Mouse (Mus musculus): ENCODE measurements around the gene Cpsf2. TPM values are rescaled to one million over a fixed set of nuclear protein-coding genes. Genes with fewer than 3 reads are reported as not detected.

Cpsf2 gene
- total and polyA plus RNA-seq, 3 experiments = 3.4 to 35.8 (median 32.4) TPM

DNA sequence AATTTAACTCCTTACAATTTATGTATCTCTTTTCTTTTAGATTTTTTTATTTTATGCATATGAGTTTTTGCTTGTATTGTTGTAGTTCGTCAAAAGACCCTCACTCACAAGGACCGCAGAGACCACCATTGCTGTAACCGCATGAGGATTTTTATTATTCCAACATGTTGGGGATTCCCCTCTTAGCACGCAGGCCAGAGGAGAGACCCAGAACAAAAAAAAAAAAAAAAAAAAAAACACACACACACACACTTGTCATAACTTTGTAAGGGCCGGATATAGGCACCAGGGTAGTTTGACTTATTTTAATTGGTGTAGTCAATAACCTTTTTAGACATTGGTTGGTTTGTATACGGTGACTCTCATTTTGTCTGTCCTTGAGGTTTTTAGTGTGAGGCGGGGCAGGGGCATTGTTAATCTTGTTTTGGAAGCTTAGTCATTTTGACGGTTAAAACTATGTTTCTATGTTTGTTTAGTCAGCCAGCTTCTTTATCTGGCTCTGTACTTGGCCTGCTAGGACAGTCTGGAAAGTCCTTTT, 3.5 kb downstream of the Cpsf2 start:
- peak; percentile 56 for DNase-seq

DNA sequence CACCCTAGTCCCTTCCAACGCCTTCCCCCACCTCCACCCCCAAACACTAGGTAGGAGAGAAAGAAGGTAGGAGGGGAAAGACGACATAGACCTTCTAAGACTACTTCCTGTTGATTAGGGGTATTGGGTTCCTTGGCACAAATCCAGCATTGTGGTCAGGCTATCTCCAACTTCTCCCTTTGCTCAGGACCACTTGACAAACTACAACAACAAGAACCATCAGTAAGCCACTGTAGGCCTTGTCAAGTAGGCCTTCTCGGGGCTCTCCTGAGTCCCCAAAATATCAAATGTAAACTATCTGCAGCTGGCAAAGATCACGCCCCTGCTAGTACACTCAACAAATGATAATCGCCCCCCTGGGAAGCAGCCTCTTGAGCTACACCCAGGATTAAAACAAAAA, 4.5 kb downstream of the Cpsf2 start:
- no peak for DNase-seq

DNA sequence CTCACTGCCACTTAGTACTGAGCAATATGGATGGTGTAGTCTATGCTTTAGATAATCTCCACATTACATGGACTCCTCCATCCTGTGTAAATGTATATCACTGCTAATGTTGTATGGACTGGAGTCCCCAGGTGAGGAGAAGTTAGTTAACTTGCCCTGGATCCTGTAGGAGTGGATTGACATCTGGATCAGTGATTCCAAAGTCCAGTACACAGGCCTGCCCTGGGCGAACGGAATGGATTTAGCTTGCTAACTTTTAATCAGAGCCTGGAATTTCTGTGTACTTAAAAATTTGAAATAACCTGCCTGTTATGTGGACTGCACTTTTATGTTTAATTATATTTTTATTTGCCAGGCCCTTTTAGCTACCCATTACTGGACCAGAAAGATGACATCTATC, 5.8 kb downstream of the Cpsf2 start:
- no peak for DNase-seq

DNA sequence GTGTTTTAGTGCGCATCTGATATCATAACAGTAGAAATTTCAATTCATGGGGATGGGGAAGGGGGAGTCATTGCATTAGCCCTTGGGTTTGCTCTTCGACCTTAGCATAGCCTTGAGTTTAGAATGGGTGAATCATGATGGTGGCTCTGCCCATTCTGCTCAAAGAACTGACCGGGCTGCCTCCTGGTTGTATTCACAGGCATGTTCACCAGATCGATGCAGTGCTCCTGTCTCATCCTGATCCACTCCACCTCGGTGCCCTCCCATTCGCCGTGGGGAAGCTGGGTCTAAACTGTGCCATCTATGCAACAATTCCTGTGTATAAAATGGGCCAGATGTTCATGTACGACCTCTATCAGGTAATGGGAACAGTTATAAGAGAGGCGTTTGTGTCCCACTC, 7.2 kb downstream of the Cpsf2 start:
- DNase-seq = peak; percentile 57

DNA sequence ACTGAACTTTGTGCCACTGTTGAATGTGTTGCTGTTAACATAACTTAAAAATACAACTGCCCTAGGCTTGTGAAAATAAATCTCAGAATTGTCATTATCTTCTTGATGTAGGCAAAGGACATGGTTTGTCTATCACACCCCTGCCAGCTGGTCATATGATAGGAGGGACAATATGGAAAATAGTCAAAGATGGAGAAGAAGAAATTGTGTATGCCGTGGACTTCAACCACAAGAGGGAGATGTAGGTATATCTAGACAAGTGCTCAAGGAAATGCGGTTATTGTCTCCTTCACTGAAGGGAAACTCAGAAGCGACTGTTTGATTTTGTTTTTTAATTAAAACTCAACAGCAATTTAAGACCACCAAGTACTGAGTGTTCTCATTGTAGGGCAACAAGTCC, 9.3 kb downstream of the Cpsf2 start:
- DNase-seq = no peak

DNA sequence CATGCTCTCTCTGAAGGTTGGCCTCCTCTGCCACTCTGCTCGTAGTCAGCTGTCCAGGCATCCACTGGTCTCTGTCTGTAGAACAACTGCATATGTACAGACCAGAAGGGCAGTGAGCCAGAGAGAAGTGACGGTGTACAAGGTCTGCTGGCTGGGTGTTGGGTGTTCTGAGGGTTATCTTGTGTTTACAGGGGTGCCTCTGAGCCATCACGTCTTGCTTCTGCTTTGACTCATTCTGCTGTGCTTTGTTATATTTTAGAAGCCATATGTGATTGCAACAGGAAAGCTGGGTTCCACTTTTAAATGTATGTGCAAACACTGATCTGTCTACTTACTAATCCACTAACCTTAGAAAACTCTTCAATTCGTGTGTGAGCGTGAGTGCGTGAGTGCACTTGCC, 11.9 kb downstream of the Cpsf2 start:
- DNase-seq = no peak

DNA sequence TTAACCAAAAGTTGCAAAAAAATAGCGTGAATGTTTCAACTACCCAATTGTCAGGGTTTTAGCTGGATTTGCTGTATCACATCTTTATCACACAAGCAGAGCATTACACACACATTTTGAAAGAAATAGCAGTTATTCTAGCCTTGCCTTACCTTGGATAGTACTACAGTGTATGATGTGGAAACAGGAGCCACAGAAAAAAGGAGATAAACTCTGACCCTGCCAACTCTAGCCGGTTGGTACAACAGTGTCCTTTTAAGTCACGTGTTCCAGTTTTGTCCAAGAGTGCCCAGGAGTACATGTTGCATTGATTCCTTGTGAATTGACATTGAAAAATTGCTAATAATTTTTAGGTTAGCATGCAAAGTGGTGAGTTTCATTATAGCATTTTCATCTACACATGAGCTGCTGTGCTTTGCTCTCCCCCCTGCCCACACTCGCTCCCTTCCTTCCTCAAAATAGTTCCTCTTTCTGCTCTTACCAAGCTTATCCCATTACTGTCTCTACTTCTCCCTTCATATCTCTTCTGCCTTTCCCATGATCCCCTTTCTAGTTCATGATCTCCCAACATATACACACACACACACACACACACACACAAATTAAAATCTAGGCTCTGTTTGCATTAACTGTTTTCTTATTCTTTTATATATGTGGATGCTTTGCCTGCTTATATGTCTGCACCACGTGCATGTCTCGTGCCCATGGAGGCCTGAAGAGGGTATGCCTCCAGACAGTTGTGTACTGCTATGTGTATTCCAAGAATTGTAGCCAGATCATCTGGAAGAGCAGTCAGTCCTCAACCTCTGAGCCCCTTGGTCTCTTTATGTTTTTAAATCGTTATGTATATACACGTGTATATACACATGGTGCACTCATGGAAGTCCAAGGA, 19.0 kb downstream of the Cpsf2 start:
- no peak for DNase-seq

DNA sequence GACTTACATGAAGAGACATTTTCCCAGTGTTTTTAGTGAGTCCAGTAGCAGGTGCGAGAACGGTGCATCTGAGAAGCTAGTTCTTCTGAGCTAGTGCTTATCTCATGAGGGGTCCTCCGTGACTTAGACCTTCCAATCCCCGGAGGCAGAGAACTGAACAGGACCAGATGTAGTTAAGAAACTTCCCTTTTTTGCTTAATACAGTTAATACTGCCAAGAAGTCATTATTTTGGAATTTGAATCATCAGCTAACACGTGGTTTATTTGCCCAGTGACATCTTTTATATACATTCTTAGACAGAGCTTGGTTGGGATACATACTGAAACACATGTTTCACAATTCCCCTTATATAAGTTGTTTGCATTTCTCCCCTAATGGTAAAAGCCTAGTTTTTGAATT, 23.1 kb downstream of the Cpsf2 start:
- no peak for DNase-seq

DNA sequence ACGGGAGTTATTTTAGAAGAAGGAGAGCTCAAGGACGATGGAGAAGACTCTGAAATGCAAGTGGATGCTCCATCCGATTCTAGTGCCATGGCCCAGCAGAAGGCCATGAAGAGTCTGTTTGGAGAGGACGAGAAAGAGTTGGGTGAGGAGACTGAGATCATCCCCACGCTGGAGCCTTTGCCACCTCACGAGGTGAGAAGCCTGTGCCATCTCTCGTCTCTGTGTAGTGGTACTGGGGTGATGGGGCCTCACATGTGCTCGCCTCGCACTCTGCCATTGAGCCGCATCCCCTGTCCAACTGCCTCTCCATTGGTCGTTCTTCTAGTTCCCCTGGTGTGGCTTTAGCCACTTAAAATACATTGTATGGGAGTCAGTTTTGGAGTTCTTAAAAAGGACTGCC, 25.0 kb downstream of the Cpsf2 start:
- no peak for DNase-seq

DNA sequence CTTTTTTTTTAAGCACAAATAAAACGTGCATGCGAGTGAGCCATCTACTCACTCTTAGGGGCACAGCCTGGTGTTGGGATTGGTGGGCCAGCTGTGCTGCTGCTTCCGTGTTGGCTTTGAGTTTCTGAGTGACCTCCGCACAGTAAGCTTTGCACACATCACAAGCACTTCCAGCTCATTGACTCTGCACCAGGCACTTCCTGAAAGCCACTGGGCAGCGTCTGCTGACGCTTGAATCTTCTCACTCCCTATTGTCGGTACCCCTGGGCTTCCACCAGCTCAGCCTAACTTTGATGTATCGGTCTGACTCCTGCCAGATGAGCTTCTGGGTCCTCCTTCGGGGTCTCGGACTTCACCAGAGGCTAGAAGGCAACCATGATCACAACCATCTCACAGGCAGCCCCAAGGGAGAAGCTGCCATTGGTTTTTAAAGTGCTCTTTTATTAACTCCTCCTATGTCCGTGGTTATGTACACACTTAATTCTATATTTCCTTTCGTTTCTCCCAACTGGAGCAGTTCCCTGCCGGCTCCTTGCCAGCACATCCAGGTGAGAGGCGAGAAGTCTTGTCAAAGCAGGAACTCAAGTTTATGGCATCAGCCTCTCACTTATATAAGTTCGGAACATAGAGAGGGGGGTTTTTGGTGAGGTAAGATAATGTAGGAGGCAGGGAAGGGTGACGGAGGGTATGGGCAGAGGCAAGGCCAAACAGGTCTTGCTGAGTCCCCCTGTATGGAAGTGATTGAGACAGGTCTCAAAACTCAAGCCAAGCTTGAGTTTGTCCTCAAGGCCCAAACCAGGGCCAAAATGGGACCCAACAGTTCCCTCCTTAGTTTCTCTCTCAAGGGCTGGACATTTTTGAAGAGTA, 32.6 kb downstream of the Cpsf2 start:
- no peak for DNase-seq

DNA sequence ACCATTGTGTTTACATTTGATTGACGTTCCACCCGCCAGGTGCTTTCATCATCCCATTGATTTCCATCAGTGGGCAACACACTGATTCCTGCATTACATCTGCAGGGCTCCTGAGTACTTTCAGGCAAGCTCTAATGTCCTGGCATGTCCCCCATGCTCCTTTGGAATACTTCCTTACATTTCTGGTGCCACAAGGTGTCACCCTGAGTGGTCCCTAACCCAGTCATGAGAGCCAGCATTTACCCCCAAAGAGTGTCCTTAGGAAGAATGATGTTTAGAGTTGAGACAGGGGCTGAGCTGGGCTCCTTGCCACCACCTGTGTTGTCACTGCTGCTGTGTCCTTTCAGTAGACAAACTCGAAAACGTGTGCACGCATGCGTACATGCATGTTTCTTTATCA, 33.8 kb downstream of the Cpsf2 start:
- DNase-seq = no peak

DNA sequence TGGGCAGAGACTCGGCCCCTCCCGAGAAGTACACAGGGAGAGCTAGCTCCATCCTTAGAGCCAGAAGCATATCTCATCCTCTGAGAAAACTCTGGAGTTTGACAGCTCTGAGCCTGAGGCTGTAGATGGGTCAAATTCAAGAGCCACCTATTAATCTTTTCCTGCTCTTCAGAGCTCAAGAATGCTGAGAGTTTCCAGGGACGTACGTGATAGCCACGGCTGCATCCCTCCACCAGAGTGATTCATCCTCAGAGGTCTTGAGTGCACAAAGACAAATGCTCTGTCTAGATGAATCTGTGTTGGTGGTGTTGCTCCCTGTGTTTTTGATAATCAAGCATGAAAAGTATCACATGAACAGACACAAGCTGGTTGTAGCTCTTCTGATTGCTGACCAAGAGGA, 38.6 kb downstream of the Cpsf2 start:
- DNase-seq = no peak

DNA sequence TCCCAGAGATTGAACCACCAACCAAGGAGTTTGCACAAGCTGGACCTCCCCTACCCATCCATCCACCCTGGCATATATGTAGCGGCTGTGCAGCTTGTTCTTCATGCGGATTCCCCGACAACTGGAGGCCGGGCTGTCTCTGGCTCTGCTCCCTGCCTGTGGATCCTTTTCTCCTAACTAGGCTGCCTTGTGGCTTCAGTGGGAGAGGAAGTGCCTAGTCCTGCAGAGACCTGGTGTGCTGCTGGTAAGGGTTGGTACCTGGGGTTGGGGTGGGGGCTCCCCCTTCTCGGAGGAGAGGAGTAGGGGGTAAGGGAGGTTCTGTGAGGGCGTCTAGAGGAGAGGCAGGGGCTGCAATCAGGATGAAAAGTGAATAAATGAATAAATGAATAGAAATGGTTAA, 39.3 kb downstream of the Cpsf2 start:
- no peak for DNase-seq

DNA sequence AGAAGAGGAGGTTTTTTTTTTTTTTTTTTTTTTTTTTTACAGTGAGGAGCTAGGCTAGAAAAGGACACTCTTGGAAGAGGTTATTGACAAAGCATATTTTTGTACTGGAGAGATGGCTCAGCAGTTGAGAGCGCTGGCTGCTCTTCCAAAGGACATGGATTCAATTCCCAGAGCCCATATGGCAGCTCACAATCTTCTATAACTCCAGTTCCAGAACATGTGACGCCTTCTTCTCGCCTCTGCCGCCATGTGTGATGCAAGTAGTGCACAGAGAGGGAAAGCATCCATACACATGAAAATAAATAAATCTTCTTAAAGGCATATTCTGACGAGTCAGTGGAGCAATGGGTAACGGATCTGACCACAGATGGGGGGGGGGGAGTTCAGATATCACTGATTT, 46.1 kb downstream of the Cpsf2 start:
- no peak for DNase-seq

DNA sequence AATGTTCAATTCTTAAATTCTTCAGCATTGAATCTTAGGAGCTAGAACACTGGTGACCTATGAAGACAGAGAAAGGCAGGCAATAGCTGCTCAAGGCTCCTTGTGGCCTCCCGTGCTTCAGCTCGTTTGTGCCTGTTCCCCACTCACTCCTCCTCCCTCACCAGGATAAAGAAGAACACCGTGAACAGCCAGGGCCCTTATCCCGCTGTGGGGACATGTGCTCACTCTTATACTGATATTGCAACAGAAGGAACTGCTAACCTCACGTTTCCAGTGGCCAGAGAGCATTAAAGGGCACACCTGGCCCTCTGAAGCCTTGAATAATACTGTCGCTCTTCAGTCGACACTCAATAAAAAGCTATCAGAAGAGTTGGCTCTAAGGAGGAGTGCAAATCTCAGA, 53.4 kb downstream of the Cpsf2 start:
- no peak for DNase-seq

DNA sequence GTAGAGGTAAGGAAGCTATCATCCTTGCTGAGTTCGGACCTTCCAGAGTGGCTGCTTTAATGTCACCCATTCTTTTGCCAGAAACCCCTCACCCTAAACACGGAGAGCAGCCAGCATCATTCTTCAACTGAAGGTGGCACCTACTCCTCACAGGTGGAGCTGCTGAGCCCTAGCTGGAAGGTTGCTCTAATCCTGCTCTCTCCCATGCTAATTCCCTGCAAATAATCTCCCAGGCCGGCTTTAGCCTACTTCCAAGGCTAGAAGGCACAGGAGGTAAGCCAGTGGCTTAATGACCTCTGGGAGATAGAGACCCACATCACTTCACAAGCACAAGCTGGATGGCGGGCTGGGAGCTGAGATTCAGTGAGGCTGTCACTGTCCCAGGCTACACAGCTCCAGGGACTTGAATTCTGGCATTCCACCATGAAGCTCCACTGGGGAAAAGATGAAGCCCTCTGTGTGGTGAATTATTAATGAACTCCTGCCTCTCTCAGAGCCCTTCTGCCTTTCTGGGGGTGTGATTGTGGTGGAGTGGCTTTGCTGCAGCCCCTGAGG, 54.2 kb downstream of the Cpsf2 start:
- no peak for DNase-seq

DNA sequence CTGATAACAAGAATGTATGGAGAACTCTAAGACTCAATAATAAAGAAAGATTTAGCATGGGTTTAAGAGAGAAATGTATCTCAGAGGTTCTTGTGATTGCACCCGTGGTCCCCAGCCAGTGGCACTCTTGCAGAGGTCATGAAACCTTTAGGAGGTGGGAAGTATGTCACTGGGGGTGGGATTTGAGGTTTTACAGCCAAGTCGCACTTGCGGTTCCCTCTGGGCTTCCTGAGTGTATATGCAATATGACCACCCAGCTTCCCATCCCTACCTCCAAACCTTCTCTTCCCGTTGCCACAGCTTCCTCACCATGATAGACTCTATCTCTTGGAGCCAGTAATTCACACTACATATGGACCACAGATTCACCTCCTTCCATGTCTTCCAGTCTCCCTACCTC, 59.1 kb downstream of the Cpsf2 start:
- DNase-seq = no peak

DNA sequence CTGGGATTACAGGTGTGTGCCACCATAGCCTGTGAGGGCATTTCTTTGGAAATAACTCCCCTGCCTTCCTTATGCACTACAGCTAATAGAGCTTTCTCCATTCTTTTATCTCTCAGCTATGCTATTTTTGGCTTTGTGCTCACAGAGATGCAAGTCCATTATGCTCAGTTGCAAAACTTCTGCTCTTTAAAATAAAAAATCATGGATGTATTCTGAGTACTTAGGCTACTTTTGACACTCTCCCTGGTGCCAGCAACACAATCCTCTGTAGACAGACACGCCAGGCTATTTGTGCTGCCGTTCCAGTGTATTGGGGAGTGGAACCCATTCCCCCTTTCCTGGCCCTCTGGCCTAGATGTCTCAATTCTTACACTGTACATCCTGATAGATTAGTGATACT, 64.1 kb downstream of the Cpsf2 start:
- no peak for DNase-seq

DNA sequence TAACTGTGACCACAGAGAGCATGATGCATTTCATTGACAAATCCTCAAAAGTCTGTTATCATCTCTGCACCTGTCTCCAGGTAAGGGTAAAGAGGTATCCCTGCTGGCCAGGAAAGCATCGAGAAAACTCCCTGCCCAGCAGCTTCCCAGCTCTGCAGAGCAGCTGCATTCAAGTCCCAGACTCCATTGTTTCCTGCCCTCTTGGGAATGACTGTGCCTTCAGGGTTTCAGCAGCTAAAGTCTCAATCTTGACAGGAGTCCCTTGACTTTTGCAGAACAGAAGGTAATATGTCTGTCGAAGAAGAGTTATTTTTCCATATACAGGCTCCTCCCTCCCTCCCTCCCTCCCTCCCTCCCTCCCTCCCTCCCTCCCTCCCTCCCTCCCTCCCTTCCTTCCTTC, 65.9 kb downstream of the Cpsf2 start:
- no peak for DNase-seq

DNA sequence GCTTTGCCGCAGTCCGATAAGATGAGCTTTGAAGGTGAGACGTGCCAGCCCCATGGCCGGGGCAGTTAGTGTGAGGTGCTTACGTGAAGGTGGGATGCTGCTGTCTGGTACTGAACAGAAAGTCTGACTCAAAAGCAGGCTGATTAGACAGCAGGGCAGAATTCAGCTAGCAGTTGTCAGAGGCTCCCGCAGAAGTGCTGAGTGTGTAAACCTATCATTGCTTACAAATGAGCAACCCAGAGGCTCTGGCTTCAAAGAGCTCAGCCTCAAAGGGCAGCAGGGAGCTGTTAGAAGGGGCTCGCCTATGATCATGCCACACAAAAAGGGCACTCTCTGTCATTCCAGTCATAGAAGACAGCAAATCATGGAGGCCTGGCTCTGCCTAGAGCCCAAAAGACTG, 66.5 kb downstream of the Cpsf2 start:
- DNase-seq = no peak

DNA sequence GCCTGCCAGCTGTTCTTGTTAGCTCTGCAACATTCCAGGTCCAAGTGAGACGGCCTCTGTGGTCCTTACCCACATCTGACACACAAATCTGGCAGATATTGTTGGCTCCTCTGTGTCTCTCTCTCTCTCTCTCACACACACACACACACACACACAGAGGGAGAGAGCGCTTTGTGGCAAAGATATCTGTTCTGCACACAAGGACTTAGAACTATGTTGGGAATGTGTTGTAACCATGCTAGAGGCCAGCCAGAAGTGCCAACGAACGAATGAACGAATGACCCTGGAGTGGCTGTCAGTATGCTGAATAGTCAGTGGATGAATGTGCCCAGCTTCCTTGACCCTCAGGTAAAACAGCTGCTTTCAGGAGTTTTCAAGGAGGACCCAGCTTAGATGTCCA, 68.1 kb downstream of the Cpsf2 start:
- DNase-seq = peak; percentile 18

DNA sequence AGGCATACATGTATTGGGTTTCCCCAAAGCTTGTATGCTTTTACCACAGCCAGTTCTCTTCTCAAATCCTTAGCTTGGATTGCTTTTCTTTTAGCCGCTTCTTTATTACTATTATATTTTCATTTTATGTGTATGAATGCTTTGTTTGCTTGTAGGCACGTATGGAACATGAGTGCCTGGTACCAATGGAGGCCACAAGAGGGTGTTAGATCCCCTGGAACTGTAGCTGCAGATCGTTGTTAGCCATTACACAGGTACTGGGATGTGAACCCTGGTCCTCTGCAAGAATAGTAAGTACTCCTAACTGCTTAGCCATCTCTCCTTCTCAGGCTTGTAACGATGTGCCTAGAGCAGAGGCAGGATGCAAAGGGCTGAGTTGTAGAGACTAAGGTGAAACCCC, 78.4 kb downstream of the Cpsf2 start:
- DNase-seq = no peak

DNA sequence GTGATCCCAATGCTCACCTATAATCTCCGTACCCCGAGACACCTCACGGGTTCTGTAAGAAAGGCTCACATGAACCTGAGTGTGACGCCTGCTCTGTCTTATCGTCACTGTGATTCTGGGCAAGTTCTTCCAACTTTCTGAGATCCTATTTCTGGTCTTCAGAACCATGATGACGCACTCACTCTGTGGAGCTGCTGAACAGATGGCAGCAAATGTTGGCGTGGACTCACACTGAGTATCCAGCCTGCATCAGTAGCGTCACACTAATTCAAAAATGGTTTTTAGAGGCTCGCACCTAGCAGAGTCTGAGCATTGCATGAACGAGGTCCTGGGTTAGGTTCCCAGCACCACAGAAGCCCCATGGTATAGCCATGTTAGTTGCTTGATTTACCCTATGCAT, 80.0 kb downstream of the Cpsf2 start:
- no peak for DNase-seq

Measured in adrenal gland, adult 2 months (tissue).